Mouse (Mus musculus) heart, postnatal 0 days (tissue): ENCODE data around the gene Cdipt.

Source experiments
- CTCF ChIP-seq: IDR thresholded peaks from 2 replicates; pipeline ENCODE4 v1.5.1; 2016; ENCODE audit warnings: antibody characterized with exemption, control low read depth, low read depth
- EP300 ChIP-seq: IDR thresholded peaks from 2 replicates; pipeline ENCODE4 v1.6.1; 2016; ENCODE audit warnings: antibody characterized with exemption, low read depth

DNA sequence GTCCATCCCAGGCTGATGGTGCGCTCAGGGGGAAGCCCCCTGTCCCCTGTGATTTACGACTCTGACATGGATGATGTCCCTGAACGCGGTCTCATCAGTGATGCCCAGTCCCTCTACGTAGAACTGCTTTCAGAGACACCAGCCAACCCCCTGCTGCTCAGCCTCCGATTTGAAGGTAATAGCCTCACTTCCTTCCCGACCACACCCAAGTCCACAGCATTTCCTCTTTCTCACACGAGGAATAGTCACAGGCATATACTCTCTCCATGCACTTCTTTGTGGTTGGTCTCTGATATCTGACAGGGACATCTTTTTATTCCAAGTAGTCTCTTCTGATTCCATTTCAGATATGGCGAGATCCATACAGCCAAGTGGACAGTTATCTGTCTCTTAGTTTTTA lies 15.9 kb upstream of the Cdipt start:
- TF ChIP-seq CTCF (no peak), EP300 (no peak)
